Mouse (Mus musculus): ENCODE results near the gene Tuba8. TPM values are rescaled to one million over a fixed set of nuclear protein-coding genes. Genes with fewer than 3 reads are reported as not detected.

Gene Tuba8
- total RNA-seq, 2 experiments from 2014 or later: 12.3 to 12.7 TPM

- DNase-seq (ENCODE audit: low spot score in 2 of 2): peak; percentile 47 to 60
These were observed 15.4 kb upstream of the Tuba8 start for GRCm38 (mm10) chr6:121194956-121195731.

- no peak for DNase-seq (ENCODE audit: low spot score in 2 of 2)
These were observed 12.6 kb upstream of the Tuba8 start for GRCm38 (mm10) chr6:121197807-121198365.

GRCm38 (mm10) chr6:121200458-121200857 is 10.0 kb upstream of the Tuba8 start:
- no peak for DNase-seq (ENCODE audit: low spot score in 2 of 2)

GRCm38 (mm10) chr6:121202026-121202425 is 8.5 kb upstream of the Tuba8 start:
- DNase-seq (ENCODE audit: low spot score in 2 of 2): no peak

GRCm38 (mm10) chr6:121206481-121206880 is 4.0 kb upstream of the Tuba8 start:
- no peak for DNase-seq (ENCODE audit: low spot score in 2 of 2)

- no peak for DNase-seq (ENCODE audit: low spot score in 2 of 2)
These were observed 912 bp upstream of the Tuba8 start for GRCm38 (mm10) chr6:121209584-121209983.

- DNase-seq (ENCODE audit: low spot score in 2 of 2): no peak
These were observed 412 bp downstream of the Tuba8 start for GRCm38 (mm10) chr6:121210926-121211289.

- no peak for DNase-seq (ENCODE audit: low spot score in 2 of 2)
These were observed 1.2 kb downstream of the Tuba8 start for GRCm38 (mm10) chr6:121211743-121212142.

- no peak for DNase-seq (ENCODE audit: low spot score in 2 of 2)
These were observed 2.5 kb downstream of the Tuba8 start for GRCm38 (mm10) chr6:121212988-121213387.

- DNase-seq (ENCODE audit: low spot score in 2 of 2): no peak
These were observed 3.7 kb downstream of the Tuba8 start for GRCm38 (mm10) chr6:121214221-121214620.

- no peak for DNase-seq (ENCODE audit: low spot score in 2 of 2)
These were observed 4.3 kb downstream of the Tuba8 start for GRCm38 (mm10) chr6:121214667-121215330.

GRCm38 (mm10) chr6:121215336-121215735 is 4.8 kb downstream of the Tuba8 start:
- DNase-seq (ENCODE audit: low spot score in 2 of 2): no peak

- DNase-seq (ENCODE audit: low spot score in 2 of 2): no peak
These were observed 5.4 kb downstream of the Tuba8 start for GRCm38 (mm10) chr6:121215896-121216295.

GRCm38 (mm10) chr6:121216589-121217255 is 6.2 kb downstream of the Tuba8 start:
- DNase-seq (ENCODE audit: low spot score in 2 of 2): no peak

- DNase-seq (ENCODE audit: low spot score in 2 of 2): no peak
These were observed 7.5 kb downstream of the Tuba8 start for GRCm38 (mm10) chr6:121218002-121218401.

GRCm38 (mm10) chr6:121219406-121219805 is 8.9 kb downstream of the Tuba8 start:
- no peak for DNase-seq (ENCODE audit: low spot score in 2 of 2)

GRCm38 (mm10) chr6:121220181-121220580 is 9.7 kb downstream of the Tuba8 start:
- DNase-seq (ENCODE audit: low spot score in 2 of 2): no peak

GRCm38 (mm10) chr6:121221876-121222597 is 11.5 kb downstream of the Tuba8 start:
- no peak for DNase-seq (ENCODE audit: low spot score in 2 of 2)

GRCm38 (mm10) chr6:121223001-121223400 is 12.5 kb downstream of the Tuba8 start:
- DNase-seq (ENCODE audit: low spot score in 2 of 2): no peak

- DNase-seq (ENCODE audit: low spot score in 2 of 2): no peak
These were observed 13.6 kb downstream of the Tuba8 start for GRCm38 (mm10) chr6:121224067-121224466.

GRCm38 (mm10) chr6:121224993-121225392 is 14.5 kb downstream of the Tuba8 start:
- no peak for DNase-seq (ENCODE audit: low spot score in 2 of 2)

Measured in left cerebral cortex, adult 18-20 months (tissue).